Mouse (Mus musculus) MEL (cell line): Measurements from ENCODE around the gene Tas2r137. TPM values are rescaled to one million over a fixed set of nuclear protein-coding genes. Genes with fewer than 3 reads are reported as not detected.
A peak's percentile ranks its signal among the peaks of the same experiment; 100 is the strongest.

Experiments
- DNase-seq: peaks from one replicate; pipeline ENCODE4 v3.0.0; 2011; ENCODE audit warnings: low read depth, low spot score
- H3K27ac ChIP-seq: 2 replicates; pipeline ENCODE4 v1.5.1; 2012; ENCODE audit warnings: low read depth, mild to moderate bottlenecking, control low read depth, low read length, moderate library complexity; ENCODE audit not compliant: control insufficient read depth
- H3K27me3 ChIP-seq, 2 experiments: fragments of 150-350 bp in 1 of 2; sonication (generic) in 1 of 2; 2 replicates each; pipeline ENCODE4 v1.6.1; 2012; ENCODE audit warnings: low read length in 2 of 2, mild to moderate bottlenecking in 2 of 2, improper control_type of control experiment in 1 of 2, moderate library complexity in 1 of 2; ENCODE audit not compliant: insufficient read depth in 2 of 2, control insufficient read depth in 1 of 2
- H3K36me3 ChIP-seq, 2 experiments: 2 replicates each; pipeline ENCODE4 v1.6.1; 2012 to 2014; ENCODE audit warnings: low read length in 2 of 2, improper control_type of control experiment in 1 of 2, inconsistent platforms in 1 of 2, mild to moderate bottlenecking in 1 of 2; ENCODE audit not compliant: insufficient read depth in 2 of 2, control insufficient read depth in 1 of 2
- H3K4me1 ChIP-seq, 2 experiments: fragments of 150-350 bp in 1 of 2; sonication (generic) in 1 of 2; 2 replicates each; pipeline ENCODE4 v1.6.1; 2012; ENCODE audit warnings: low read length in 2 of 2, improper control_type of control experiment in 1 of 2, mild to moderate bottlenecking in 1 of 2; ENCODE audit not compliant: insufficient read depth in 2 of 2, control insufficient read depth in 1 of 2
- H3K4me3 ChIP-seq, 2 experiments: fragments of 150-350 bp in 1 of 2; sonication (generic) in 1 of 2; 2 replicates each; pipeline ENCODE4 v1.5.1; 2012; ENCODE audit warnings: low read depth in 2 of 2, low read length in 2 of 2, mild to moderate bottlenecking in 2 of 2, moderate library complexity in 2 of 2, control low read depth in 1 of 2, improper control_type of control experiment in 1 of 2; ENCODE audit not compliant: control insufficient read depth in 1 of 2, insufficient read depth in 1 of 2
- H3K79me2 ChIP-seq: 2 replicates; pipeline ENCODE4 v1.6.1; 2012; ENCODE audit warnings: mild to moderate bottlenecking, low read length, moderate library complexity; ENCODE audit not compliant: control insufficient read depth, poor library complexity, insufficient read depth
- H3K9ac ChIP-seq: 2 replicates; pipeline ENCODE4 v1.6.1; 2012; ENCODE audit warnings: low read depth, mild to moderate bottlenecking, control low read depth, low read length, moderate library complexity; ENCODE audit not compliant: control insufficient read depth, poor library complexity, severe bottlenecking
- H3K9me3 ChIP-seq: fragments of 150-350 bp; sonication (generic); replicated peaks from 2 replicates; pipeline ENCODE4 v1.6.1; 2012; ENCODE audit warnings: mild to moderate bottlenecking, low read length, improper control_type of control experiment, moderate library complexity; ENCODE audit not compliant: insufficient read depth
- BHLHE40 ChIP-seq: IDR thresholded peaks from 2 replicates; pipeline ENCODE4 v1.6.1; 2012; ENCODE audit warnings: low read depth, mild to moderate bottlenecking, inconsistent platforms, low read length, improper control_type of control experiment, borderline replicate concordance
- CHD2 ChIP-seq: IDR thresholded peaks from 2 replicates; pipeline ENCODE4 v1.6.1; 2011; ENCODE audit warnings: low read length, improper control_type of control experiment
- ELF1 ChIP-seq: IDR thresholded peaks from 2 replicates; pipeline ENCODE4 v1.6.1; 2014; ENCODE audit warnings: low read depth, mild to moderate bottlenecking, inconsistent platforms, low read length, improper control_type of control experiment, moderate library complexity
- EP300 ChIP-seq, 2 experiments: IDR thresholded peaks; 2 replicates each; pipeline ENCODE4 v1.6.1; 2011; ENCODE audit warnings: improper control_type of control experiment in 2 of 2, low read length in 2 of 2, low read depth in 1 of 2, mild to moderate bottlenecking in 1 of 2
- ETS1 ChIP-seq: IDR thresholded peaks from 2 replicates; pipeline ENCODE4 v1.6.1; 2012; ENCODE audit warnings: low read depth, mild to moderate bottlenecking, inconsistent platforms, low read length, improper control_type of control experiment, moderate library complexity
- GATA1 ChIP-seq: IDR thresholded peaks from 2 replicates; pipeline ENCODE4 v1.6.1; 2011; ENCODE audit warnings: low read depth, low read length, improper control_type of control experiment
- HCFC1 ChIP-seq: IDR thresholded peaks from 2 replicates; pipeline ENCODE4 v1.6.1; 2012; ENCODE audit warnings: low read depth, mild to moderate bottlenecking, inconsistent platforms, low read length, improper control_type of control experiment, moderate library complexity
- KAT2A ChIP-seq: conservative IDR thresholded peaks from 2 replicates; pipeline ENCODE4 v1.6.1; 2012; ENCODE audit warnings: low read depth, low read length, improper control_type of control experiment, inconsistent platforms
- MAFK ChIP-seq: IDR thresholded peaks from 2 replicates; pipeline ENCODE4 v1.6.1; 2011; ENCODE audit warnings: low read depth, mild to moderate bottlenecking, low read length, improper control_type of control experiment, borderline replicate concordance
- MAX ChIP-seq: IDR thresholded peaks from 2 replicates; pipeline ENCODE4 v1.6.1; 2011; ENCODE audit warnings: low read length, improper control_type of control experiment
- MAZ ChIP-seq: IDR thresholded peaks from 2 replicates; pipeline ENCODE4 v1.6.1; 2012; ENCODE audit warnings: low read depth, mild to moderate bottlenecking, inconsistent platforms, low read length, improper control_type of control experiment
- MEF2A ChIP-seq: IDR thresholded peaks from 2 replicates; pipeline ENCODE4 v1.6.1; 2014; ENCODE audit warnings: low read depth, mild to moderate bottlenecking, inconsistent platforms, low read length, improper control_type of control experiment; ENCODE audit not compliant: poor library complexity, insufficient replicate concordance, severe bottlenecking; ENCODE audit errors: extremely low read depth
- MXI1 ChIP-seq: IDR thresholded peaks from 2 replicates; pipeline ENCODE4 v1.6.1; 2011; ENCODE audit warnings: mild to moderate bottlenecking, low read depth, low read length, improper control_type of control experiment
- MYB ChIP-seq: IDR thresholded peaks from 2 replicates; pipeline ENCODE4 v1.6.1; 2011; ENCODE audit warnings: mild to moderate bottlenecking, low read depth, low read length, improper control_type of control experiment
- MYC ChIP-seq: IDR thresholded peaks from 2 replicates; pipeline ENCODE4 v1.6.1; 2011; ENCODE audit warnings: low read depth, mild to moderate bottlenecking, low read length, improper control_type of control experiment, moderate library complexity
- NELFE ChIP-seq: IDR thresholded peaks from 2 replicates; pipeline ENCODE4 v1.6.1; 2011; ENCODE audit warnings: low read depth, low read length, improper control_type of control experiment
- NRF1 ChIP-seq: IDR thresholded peaks from 2 replicates; pipeline ENCODE4 v1.6.1; 2014; ENCODE audit warnings: low read depth, mild to moderate bottlenecking, inconsistent platforms, low read length, improper control_type of control experiment, moderate library complexity; ENCODE audit not compliant: poor library complexity, insufficient read depth, severe bottlenecking
- POLR2A ChIP-seq, 2 experiments: IDR thresholded peaks; 2 replicates each; pipeline ENCODE4 v1.6.1; 2011 to 2012; ENCODE audit warnings: low read length in 2 of 2, mild to moderate bottlenecking in 2 of 2, control low read depth in 1 of 2, improper control_type of control experiment in 1 of 2, low read depth in 1 of 2, moderate library complexity in 1 of 2; ENCODE audit not compliant: control insufficient read depth in 1 of 2, insufficient read depth in 1 of 2, poor library complexity in 1 of 2
- POLR2AphosphoS2 ChIP-seq: IDR thresholded peaks from 2 replicates; pipeline ENCODE4 v1.6.1; 2011; ENCODE audit warnings: low read length, improper control_type of control experiment
- RAD21 ChIP-seq: IDR thresholded peaks from 2 replicates; pipeline ENCODE4 v1.6.1; 2011; ENCODE audit warnings: mild to moderate bottlenecking, low read depth, low read length, improper control_type of control experiment
- RCOR1 ChIP-seq: IDR thresholded peaks from 2 replicates; pipeline ENCODE4 v1.6.1; 2012; ENCODE audit warnings: low read depth, mild to moderate bottlenecking, inconsistent platforms, low read length, improper control_type of control experiment
- SIN3A ChIP-seq: IDR thresholded peaks from 2 replicates; pipeline ENCODE4 v1.6.1; 2012; ENCODE audit warnings: low read length, improper control_type of control experiment, inconsistent platforms
- TBP ChIP-seq: IDR thresholded peaks from 2 replicates; pipeline ENCODE4 v1.8.0; 2011; ENCODE audit warnings: low read depth, low read length, improper control_type of control experiment
- TCF12 ChIP-seq: IDR thresholded peaks from 2 replicates; pipeline ENCODE4 v1.6.1; 2014; ENCODE audit warnings: low read depth, mild to moderate bottlenecking, inconsistent platforms, low read length, improper control_type of control experiment, moderate library complexity
- USF1 ChIP-seq: IDR thresholded peaks from 2 replicates; pipeline ENCODE4 v1.6.1; 2014; ENCODE audit warnings: low read depth, mild to moderate bottlenecking, inconsistent platforms, low read length, improper control_type of control experiment, moderate library complexity
- ZC3H11A ChIP-seq: IDR thresholded peaks from 2 replicates; pipeline ENCODE4 v1.6.1; 2012; ENCODE audit warnings: low read depth, mild to moderate bottlenecking, inconsistent platforms, low read length, improper control_type of control experiment
- ZKSCAN1 ChIP-seq: IDR thresholded peaks from 2 replicates; pipeline ENCODE4 v1.6.1; 2012; ENCODE audit warnings: low read depth, mild to moderate bottlenecking, inconsistent platforms, low read length, improper control_type of control experiment, moderate library complexity
- ZMIZ1 ChIP-seq: IDR thresholded peaks from 2 replicates; pipeline ENCODE4 v1.6.1; 2012; ENCODE audit warnings: low read depth, mild to moderate bottlenecking, inconsistent platforms, low read length, improper control_type of control experiment, moderate library complexity
- ZNF384 ChIP-seq: IDR thresholded peaks from 2 replicates; pipeline ENCODE4 v1.6.1; 2012; ENCODE audit warnings: low read depth, mild to moderate bottlenecking, inconsistent platforms, low read length, improper control_type of control experiment
- polyA plus RNA-seq, 2 experiments: library from polyadenylated mRNA; stranded (reverse) in 1 of 2; unstranded in 1 of 2; fragments of >175 nt in 1 of 2; fragments of >200 nt in 1 of 2; gene quantifications; 2 replicates each; pipeline versions ENCODE4 v1.2.1 to v1.2.4; 2012; ENCODE audit warnings: low replicate concordance in 2 of 2, low read depth in 1 of 2; ENCODE audit not compliant: insufficient read length in 2 of 2, insufficient read depth in 1 of 2, missing spikeins in 1 of 2
- total RNA-seq: library from RNA; depleted of rRNA; stranded (reverse); fragments of 300-350 nt; gene quantifications from 2 replicates; pipeline ENCODE4 v1.2.3, GENCODE M21; 2012

Gene Tas2r137
- total and polyA plus RNA-seq, 3 experiments = not detected

DNA sequence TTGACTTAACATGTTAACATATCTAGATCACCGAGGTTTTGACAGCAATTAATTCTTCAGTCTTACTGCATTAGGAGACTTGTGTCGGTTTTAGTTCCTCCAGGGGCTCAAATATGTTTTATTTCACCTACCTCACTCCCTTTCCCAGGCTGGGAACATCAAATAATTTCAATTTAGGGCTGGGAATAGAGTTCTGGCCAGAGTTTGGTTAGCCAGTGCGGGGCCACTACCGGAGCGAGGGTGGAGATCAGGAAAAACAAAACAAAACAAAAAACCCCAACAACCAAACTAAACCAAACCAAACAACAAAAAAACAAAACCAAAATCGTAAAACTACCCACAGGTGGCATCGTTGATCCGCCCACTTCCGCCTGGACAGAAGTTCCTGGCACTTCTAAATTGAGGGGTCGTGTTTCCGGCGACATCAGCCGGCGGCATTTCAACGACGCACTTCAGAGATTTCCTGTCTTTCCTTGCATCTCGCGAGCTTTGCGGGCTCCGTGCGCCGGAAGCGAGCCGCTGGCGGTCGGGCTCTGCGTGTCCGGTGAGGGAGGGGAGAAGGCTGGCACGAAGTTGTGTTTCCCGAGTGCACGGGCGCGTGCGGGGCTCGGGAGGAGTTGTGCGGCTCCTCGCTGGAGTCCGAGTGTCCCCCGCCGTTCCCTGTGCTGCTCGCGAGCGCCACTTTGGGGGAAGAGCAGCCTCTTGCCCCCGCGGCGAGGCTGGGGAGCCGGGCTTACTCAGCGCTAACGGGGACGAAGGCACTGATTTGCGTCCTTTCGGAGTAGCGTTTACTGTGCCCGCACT, 19.9 kb upstream of the Tas2r137 start, which contains the start of gene Ssbp1:
Gene Ssbp1 (plus strand): TSS at position 437 of the 804 bp plus-strand sequence.
- H3K4me3 ChIP-seq = peak within 1 kb of the TSS; percentile 61 to 81
- DNase-seq = peak; percentile 97
- TF ChIP-seq ETS1 (peak; percentile 68), ZC3H11A (no peak), MXI1 (peak; percentile 74), POLR2AphosphoS2 (peak; percentile 88), NELFE (peak; percentile 94), GATA1 (peak; percentile 15; the same call in 1 of the 2 replicates), MYB (no peak), MEF2A (no peak), MAX (peak; percentile 42; the same call in 1 of the 2 replicates), SIN3A (peak; percentile 93), MAFK (no peak), TCF12 (peak; percentile 71), ZNF384 (no peak), MAZ (no peak), HCFC1 (peak; percentile 97), ZMIZ1 (peak; percentile 72), CHD2 (peak; percentile 100), EP300 (IDR thresholded peaks at IDR 0.05; ENCODE audit: low read depth in 1 of 2, low read length in 2 of 2) (no peak), ELF1 (peak; percentile 92), USF1 (no peak), BHLHE40 (no peak), KAT2A (peak; percentile 74), NRF1 (no peak), RAD21 (no peak), ZKSCAN1 (peak; percentile 74), POLR2A (IDR thresholded peaks at IDR 0.05; ENCODE audit: control insufficient read depth in 1 of 2, insufficient read depth in 1 of 2, low read depth in 1 of 2, low read length in 2 of 2, poor library complexity in 1 of 2) (peak; percentile 93 to 96), RCOR1 (0 out of 2 replicates have a peak, but pooled peaks have one; percentile 5), MYC (peak; percentile 57; the same call in 1 of the 2 replicates), TBP (peak; percentile 87)
- H3K36me3 ChIP-seq = peaks cover 0 to 6% of the 10 kb centered on the region in 2 experiments; a peak in 3 of 4 replicates
- H3K79me2 ChIP-seq = peaks cover 11% of the 10 kb centered on the region
- no peaks in the 10 kb centered on the region for H3K9me3 ChIP-seq
- peak within 1 kb of the TSS; percentile 86 for H3K9ac ChIP-seq
- H3K4me1 ChIP-seq = peaks cover 0 to 10% of the 10 kb centered on the region in 2 experiments; a peak in 2 of 4 replicates
- H3K27me3 ChIP-seq = no peaks in the 10 kb centered on the region; a peak in 1 of 4 replicates
- H3K27ac ChIP-seq = peak within 1 kb of the TSS; percentile 69
